Mouse (Mus musculus) erythroblast, adult 5-6 weeks (primary cell): ENCODE measurements around the gene Cmtm4. TPM values are rescaled to one million over a fixed set of nuclear protein-coding genes. Genes with fewer than 3 reads are reported as not detected.

ENCODE experiments used
- ATAC-seq: replicated peaks from 2 replicates; pipeline ENCODE4 v1.8.0; 2016; ENCODE audit warnings: moderate number of reproducible peaks, mild to moderate bottlenecking, moderate TSS enrichment, inconsistent platforms; ENCODE audit not compliant: poor library complexity, low FRiP score, severe bottlenecking
- total RNA-seq, 2 experiments: library from RNA; stranded (forward) in 1 of 2; stranded (reverse) in 1 of 2; fragments of 150-400 nt in 1 of 2; fragments of 200-764, 138-1000 nt in 1 of 2; gene quantifications; 2 replicates each; pipeline versions ENCODE4 v1.2.3 to v1.2.4; 2015 to 2017; ENCODE audit warnings: low replicate concordance in 2 of 2

Gene Cmtm4
- total RNA-seq (2015; ENCODE audit: low replicate concordance) = 0.96 and 1.0 TPM in 2 replicates
- total RNA-seq (2017; ENCODE audit: low replicate concordance) = 0.51 and 0.70 TPM in 2 replicates

GRCm38 (mm10) chr8:104395703-104396357, at the start of gene Cmtm4:
TSS of gene Cmtm4 (minus strand) at chr8:104395807.
- ATAC-seq = no peak

- ATAC-seq = no peak
Measured at GRCm38 (mm10) chr8:104445248-104445647, 49.6 kb upstream of the Cmtm4 start.

GRCm38 (mm10) chr8:104443125-104443679, 47.6 kb upstream of the Cmtm4 start:
- 0 out of 2 replicates have a peak, but pooled peaks have one; percentile 2 for ATAC-seq

GRCm38 (mm10) chr8:104442299-104443124, 46.9 kb upstream of the Cmtm4 start, which contains the start of gene Dync1li2:
TSS of gene Dync1li2 (minus strand) at chr8:104443047.
- ATAC-seq = peak; percentile 92

GRCm38 (mm10) chr8:104441613-104442012, 46.0 kb upstream of the Cmtm4 start:
- no peak for ATAC-seq

GRCm38 (mm10) chr8:104439461-104439860, 43.9 kb upstream of the Cmtm4 start:
- no peak for ATAC-seq

- ATAC-seq = no peak
Measured at GRCm38 (mm10) chr8:104437494-104438135, 42.0 kb upstream of the Cmtm4 start.

GRCm38 (mm10) chr8:104436591-104436990, 41.0 kb upstream of the Cmtm4 start:
- ATAC-seq = no peak

- ATAC-seq = peak; percentile 95
Measured at GRCm38 (mm10) chr8:104436038-104436437, 40.4 kb upstream of the Cmtm4 start.

GRCm38 (mm10) chr8:104434826-104435354, 39.3 kb upstream of the Cmtm4 start:
- no peak for ATAC-seq

- ATAC-seq = no peak
Measured at GRCm38 (mm10) chr8:104434275-104434674, 38.7 kb upstream of the Cmtm4 start.

GRCm38 (mm10) chr8:104433191-104433842, 37.7 kb upstream of the Cmtm4 start:
- no peak for ATAC-seq

- no peak for ATAC-seq
Measured at GRCm38 (mm10) chr8:104432656-104433055, 37.0 kb upstream of the Cmtm4 start.

- no peak for ATAC-seq
Measured at GRCm38 (mm10) chr8:104430230-104430629, 34.6 kb upstream of the Cmtm4 start.

- ATAC-seq = no peak
Measured at GRCm38 (mm10) chr8:104427703-104428102, 32.1 kb upstream of the Cmtm4 start.

GRCm38 (mm10) chr8:104422313-104422712, 26.7 kb upstream of the Cmtm4 start:
- ATAC-seq = no peak

GRCm38 (mm10) chr8:104416022-104416421, 20.4 kb upstream of the Cmtm4 start:
- ATAC-seq = no peak

GRCm38 (mm10) chr8:104414204-104414603, 18.6 kb upstream of the Cmtm4 start:
- no peak for ATAC-seq

- ATAC-seq = no peak
Measured at GRCm38 (mm10) chr8:104413770-104414169, 18.2 kb upstream of the Cmtm4 start.
